Mouse (Mus musculus): ENCODE measurements around the gene Rnf40.

DNA sequence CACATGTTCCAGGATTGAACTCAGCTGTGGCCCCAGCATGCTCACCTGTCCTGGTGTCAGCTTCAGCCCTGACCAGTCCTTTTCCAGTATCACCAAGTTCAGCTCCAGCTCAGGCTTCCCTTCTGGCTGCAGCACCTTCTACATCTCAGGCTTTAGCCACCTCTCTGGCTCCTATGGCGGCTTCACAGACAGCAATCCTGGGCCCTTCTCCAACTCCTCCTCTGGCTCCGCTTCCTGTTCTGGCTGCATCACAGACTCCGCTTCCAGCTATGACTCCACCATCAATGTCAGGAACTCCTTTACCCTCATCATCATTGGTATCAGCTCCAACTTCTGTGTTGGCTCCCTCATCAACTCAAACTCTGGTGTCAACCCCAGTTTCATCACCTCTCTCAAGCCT, 46.9 kb upstream of the Rnf40 start:
- TF ChIP-seq POLR2A (IDR thresholded peaks at IDR 0.05; ENCODE audit: borderline replicate concordance, insufficient read depth, low read length), result no peak
- no peak for TF ChIP-seq CTCF (IDR thresholded peaks at IDR 0.05; ENCODE audit: borderline replicate concordance, insufficient read depth, low read depth, low read length)
